Mouse (Mus musculus) splenic B cell, adult 2 months (primary cell): ENCODE measurements around the gene Spon2.

Experiments
- DNase-seq: peaks from one replicate; pipeline ENCODE4 v3.0.0-alpha.2; 2011; ENCODE audit warnings: low read depth, low spot score
- H3K27me3 ChIP-seq: 2 replicates; pipeline ENCODE4 v1.6.1; 2012; ENCODE audit warnings: mild to moderate bottlenecking, low read length, moderate library complexity, mixed read lengths; ENCODE audit not compliant: control insufficient read depth, poor library complexity, insufficient read depth, severe bottlenecking
- H3K36me3 ChIP-seq: 2 replicates; pipeline ENCODE4 v1.6.1; 2012; ENCODE audit warnings: mild to moderate bottlenecking, low read length, moderate library complexity, mixed read lengths; ENCODE audit not compliant: control insufficient read depth, poor library complexity, insufficient read depth, severe bottlenecking

Gene Spon2

DNA sequence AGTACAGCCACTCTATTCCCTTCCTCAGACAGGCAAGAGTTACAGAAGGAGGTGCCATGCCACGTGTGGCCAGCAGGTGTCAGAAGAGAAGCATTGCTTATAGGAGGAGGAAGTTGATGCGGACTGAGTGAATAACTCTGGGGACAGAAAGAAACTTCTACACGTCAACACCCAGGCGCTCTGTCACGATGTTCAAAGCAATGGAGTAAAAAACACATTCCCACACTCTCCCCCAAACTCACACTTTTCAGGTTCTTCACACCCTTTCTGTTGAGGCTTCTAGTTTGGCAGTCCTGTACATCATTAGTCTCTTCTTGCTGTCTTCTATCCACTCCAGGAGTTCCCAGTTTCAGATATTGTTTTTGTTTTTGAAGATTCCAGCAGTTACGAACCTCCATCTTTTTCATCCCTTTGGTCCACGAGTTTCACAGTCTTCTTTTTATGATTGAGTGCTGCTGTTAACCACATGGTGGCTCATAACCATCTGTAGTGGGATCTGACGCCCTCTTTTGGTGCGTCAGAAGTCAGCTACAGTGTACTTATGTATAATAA is 14.5 kb downstream of the Spon2 start:
- peak; percentile 86 for DNase-seq
- Histone ChIP-seq H3K36me3 (no peaks in the 10 kb centered on the region), H3K27me3 (no peaks in the 10 kb centered on the region)

- no peak for DNase-seq
These were observed 15.1 kb downstream of the Spon2 start for GRCm38 (mm10) chr5:33203171-33203565.

GRCm38 (mm10) chr5:33202516-33203170 is 15.6 kb downstream of the Spon2 start:
- Histone ChIP-seq H3K27me3 (no peaks in the 10 kb centered on the region), H3K36me3 (no peaks in the 10 kb centered on the region)
- DNase-seq = no peak

More at GRCm38 (mm10) chr5:33203171-33203565, 15.1 kb downstream of the Spon2 start:
- H3K36me3 ChIP-seq = no peaks in the 10 kb centered on the region
- no peaks in the 10 kb centered on the region for H3K27me3 ChIP-seq

DNA sequence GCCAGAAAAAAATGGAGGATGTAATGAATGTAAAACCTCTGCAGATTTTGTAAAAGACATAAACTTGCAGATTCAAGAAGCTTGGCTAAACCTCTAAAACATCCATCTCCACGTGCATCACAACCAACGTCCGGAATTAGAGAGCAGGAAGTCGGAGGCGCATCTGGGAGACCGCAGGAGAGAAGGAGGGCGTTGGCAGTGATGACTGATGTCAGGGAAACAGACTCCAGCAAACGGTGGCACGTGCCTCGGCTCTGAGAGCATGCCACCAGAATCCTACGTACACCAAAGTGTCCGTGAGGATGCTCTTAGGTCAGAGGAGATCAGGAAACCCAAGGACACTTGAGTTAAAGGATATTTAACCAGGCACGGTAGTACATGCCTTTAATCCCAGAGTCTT is 16.6 kb downstream of the Spon2 start:
- Histone ChIP-seq H3K36me3 (no peaks in the 10 kb centered on the region), H3K27me3 (no peaks in the 10 kb centered on the region)
- DNase-seq = no peak

GRCm38 (mm10) chr5:33200071-33200470 is 18.2 kb downstream of the Spon2 start:
- Histone ChIP-seq H3K36me3 (no peaks in the 10 kb centered on the region), H3K27me3 (no peaks in the 10 kb centered on the region; the same call in 1 of the 2 replicates)
- no peak for DNase-seq

GRCm38 (mm10) chr5:33195246-33195852 is 22.9 kb downstream of the Spon2 start:
- no peaks in the 10 kb centered on the region for H3K36me3 ChIP-seq
- no peaks in the 10 kb centered on the region; the same call in 1 of the 2 replicates for H3K27me3 ChIP-seq
- DNase-seq = no peak

DNA sequence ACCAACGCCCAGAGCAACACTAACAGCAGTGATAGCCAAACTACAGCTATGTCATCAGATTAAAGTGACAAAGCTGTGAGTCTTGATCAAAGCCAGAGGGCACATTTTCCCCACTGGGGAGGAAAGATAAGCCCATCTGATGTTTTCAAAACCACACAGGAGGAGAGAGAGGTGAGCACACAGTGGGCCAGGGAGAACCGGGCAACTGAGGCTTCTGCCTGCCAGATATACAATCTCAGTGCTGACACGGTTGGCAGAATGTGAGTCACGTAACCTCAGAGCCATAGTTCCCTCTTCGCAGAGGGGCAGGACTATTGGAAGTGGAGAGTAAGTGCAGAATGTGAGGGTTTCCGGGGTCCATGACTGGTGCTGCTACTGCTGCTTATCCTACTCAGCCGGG is 24.7 kb downstream of the Spon2 start:
- Histone ChIP-seq H3K27me3 (no peaks in the 10 kb centered on the region; the same call in 1 of the 2 replicates), H3K36me3 (no peaks in the 10 kb centered on the region)
- no peak for DNase-seq
